Mouse (Mus musculus) v-Abl transformed pro-B cells (cell line): ENCODE data around the gene Pecr.

Experiments
- in situ Hi-C, 2 experiments: fragments of 400-800 bp; cut with MboI; formaldehyde crosslinking; loops; one replicate each; pipeline ENCODE4 v1.15.1; 2025; ENCODE audit not compliant: unreplicated experiment in 2 of 2

Pecr gene

GRCm38 (mm10) chr1:72283992-72284485 lies at the start of gene Pecr, which contains the start of gene Tmem169:
TSS of gene Pecr (minus strand) at chr1:72284314.
TSS of gene Tmem169 (plus strand) at chr1:72284369.
- in situ Hi-C loops = no loop called here

DNA sequence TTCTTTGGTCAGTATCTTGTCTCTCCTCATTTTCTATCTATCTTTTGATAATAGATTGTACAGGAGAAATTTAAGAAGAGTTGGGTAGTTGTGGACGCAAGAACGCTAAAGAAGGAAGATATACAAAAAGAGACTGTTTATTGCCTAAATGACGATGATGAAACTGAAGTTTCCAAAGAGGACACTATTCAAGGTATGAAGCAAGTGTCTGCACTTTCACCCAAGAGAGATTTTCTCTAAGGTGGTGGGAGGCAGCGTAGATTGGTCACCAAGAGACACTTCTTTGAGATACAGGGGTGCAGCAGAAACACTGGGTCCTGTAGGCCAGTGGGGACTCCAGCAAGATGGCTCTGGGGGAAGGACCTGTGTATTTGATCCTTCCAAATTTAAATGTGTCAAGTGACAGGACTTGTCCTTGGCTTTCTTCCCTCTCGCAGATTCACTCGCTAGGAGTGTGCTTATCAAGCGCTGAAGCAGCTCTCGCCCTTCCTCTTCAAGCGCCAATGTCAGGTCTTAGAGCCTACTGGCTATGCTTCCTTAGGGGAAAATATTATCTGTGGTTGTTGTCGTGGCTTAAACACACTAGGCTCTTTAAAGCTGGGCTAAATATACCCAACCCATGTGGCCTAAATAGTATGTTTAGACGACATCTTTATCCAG lies 42.2 kb upstream of the Pecr start:
- in situ Hi-C loops = no loop called here

GRCm38 (mm10) chr1:72323248-72323647 lies 39.1 kb upstream of the Pecr start:
- in situ Hi-C loops = loop anchor here in 1 of 2 experiments (25.0 kb wide), 1 partner anchor 1489 kb away; no protein-coding TSS in a partner anchor

- in situ Hi-C loops = loop anchor here in 1 of 2 experiments (25.0 kb wide), 1 partner anchor 1492 kb away; no protein-coding TSS in a partner anchor
Observed at GRCm38 (mm10) chr1:72320759-72321158, 36.6 kb upstream of the Pecr start.

DNA sequence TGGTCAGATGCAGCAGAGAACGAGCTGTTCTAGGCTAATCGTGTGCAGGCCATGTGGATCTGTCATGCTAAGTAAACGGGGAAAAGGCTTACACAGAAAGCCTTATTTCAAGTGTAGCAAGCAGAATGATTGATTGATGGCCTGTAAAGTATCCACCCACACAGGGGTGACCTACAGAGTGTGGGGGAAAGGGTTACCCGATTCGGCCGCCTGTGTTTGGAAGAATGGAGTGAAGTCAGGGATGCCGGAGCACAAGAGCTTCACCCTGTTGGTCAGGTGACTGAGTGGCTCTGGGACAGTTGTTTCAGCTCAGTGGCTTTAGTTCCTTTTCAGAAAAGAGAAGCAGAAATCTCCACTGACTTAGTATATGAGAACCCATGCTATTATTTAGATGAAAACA lies 32.8 kb upstream of the Pecr start:
- in situ Hi-C loops = loop anchor here (5.0 to 25.0 kb wide), 4 partner anchors 260 to 1495 kb away; partner anchors contain the start of gene Rpl37a (in 1 of the 2)

GRCm38 (mm10) chr1:72316409-72316808 lies 32.3 kb upstream of the Pecr start:
- in situ Hi-C loops = loop anchor here (5.0 to 25.0 kb wide), 4 partner anchors 261 to 1496 kb away; partner anchors contain the start of gene Rpl37a (in 1 of the 2)

DNA sequence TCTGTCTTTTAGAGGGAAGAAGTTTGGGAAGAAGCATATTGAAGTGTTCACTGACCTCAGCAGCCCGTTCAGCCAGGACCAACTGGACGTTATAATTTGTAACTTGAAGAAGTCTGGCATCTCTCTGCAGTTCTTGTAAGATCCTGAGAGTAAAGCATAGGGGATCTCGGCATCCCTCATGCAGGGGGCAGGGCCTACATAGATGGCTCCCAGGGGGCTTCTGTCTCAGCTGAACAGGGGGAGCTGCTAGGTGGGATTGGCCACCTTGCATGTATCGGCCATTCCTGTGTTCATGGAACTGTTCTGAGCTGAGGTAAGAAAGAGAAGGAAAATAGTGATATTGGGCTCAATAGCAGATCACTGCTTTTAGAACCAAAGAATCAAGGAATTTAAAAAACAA lies 31.3 kb upstream of the Pecr start:
- in situ Hi-C loops = loop anchor here (5.0 to 25.0 kb wide), 4 partner anchors 262 to 1497 kb away; partner anchors contain the start of gene Rpl37a (in 1 of the 2)

DNA sequence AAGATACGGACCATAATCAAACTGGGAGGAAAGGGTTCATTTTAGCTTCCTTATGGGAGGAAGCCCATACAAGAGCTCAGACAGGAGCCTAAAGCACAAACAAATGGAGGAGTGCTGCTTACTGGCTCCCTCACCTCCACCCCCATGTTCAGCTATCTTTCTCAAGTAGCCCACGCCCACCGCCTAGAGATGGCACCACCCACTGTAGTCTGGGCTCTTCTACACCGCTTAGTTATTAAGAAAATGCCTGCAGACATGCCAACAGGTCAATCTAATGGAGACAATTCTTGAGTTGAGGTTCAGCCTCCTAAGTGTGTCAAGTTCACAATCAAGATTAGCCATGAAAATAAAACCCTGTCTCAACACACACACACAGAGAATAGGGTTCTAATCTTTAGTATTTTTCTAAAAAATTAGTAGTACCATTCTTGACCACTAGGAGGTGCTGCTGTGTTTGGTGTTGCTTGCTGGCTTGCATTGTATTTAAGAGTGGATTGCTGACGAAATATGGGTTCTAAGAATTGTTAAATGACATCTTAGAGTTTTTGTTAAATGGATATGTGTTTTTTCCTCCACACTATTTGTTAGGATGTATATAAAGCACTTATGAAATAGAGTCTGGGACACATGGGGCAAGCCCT lies 29.4 kb upstream of the Pecr start:
- in situ Hi-C loops = loop anchor here (10.0 to 25.0 kb wide), 2 partner anchors 401 to 1499 kb away; partner anchors contain the start of gene Rpl37a (in 1 of the 2)

DNA sequence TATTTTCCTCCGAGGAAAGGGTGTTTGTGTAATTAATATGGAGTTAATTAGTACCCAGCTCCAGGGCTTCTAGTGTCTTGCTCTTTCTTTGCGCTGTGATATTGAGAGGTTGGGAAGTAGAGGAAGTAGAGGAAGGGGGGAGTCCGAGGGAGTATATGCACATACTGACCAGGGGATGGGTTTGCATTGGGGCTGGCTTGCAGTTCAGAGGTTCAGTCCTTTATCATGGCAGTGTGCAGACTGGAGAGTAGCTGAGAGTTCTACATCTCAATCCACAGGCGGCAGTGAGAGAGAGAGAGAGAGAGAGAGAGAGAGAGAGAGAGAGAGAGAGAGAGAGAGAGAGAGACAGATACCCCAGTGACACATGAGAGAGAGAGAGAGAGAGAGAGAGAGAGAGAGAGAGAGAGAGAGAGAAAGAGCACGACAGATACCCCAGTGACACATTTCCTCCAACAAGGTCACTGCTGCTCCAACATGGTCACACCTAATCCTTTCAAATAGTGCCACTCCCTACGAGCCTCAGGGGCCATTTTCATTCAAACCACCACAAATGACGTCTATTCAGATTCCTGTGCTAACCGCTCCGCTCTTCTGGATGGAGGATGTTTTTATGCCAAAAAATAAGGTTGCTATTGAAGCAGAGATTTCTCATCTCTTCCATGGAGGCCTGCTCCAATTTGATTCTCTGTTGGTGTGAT lies 28.7 kb upstream of the Pecr start:
- in situ Hi-C loops = loop anchor here (10.0 to 25.0 kb wide), 2 partner anchors 402 to 1499 kb away; partner anchors contain the start of gene Rpl37a (in 1 of the 2)

DNA sequence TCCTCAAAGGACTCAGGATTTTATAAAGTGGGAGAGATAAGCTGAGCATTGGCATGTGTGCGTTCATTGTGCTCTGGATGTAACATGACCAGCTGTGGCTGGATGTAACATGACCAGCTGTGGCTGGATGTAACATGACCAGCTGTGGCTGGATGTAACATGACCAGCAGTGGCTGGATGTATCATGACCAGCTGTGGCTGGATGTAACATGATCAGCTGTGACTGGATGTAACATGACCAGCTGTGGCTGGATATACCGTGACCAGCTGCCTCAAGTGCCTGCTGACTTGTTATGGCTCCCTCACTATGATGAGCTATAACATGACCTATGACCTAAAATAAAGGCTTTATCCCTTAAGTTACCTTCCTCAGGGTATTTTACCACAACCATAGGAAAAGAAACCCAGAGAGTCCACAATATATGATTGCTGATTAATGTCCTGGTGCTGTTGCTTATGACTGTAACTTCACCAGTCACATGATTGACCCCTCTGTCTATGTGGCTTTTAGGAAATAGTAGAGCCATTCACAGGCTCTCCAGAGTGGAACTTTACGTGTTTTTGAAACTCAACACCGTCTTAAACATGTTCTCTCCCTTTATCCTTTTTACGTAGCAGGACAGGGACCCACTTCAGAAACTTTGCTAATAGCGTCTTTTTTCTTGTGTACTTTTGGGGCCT lies 25.8 kb upstream of the Pecr start:
- in situ Hi-C loops = loop anchor here (5.0 to 25.0 kb wide), 7 partner anchors 88 to 1502 kb away; partner anchors contain the start of genes Rpl37a (in 2 of the 2) and Smarcal1 (in 1 of the 2)

- in situ Hi-C loops = loop anchor here (5.0 to 25.0 kb wide), 6 partner anchors 87 to 1503 kb away; partner anchors contain the start of genes Rpl37a (in 1 of the 2) and Smarcal1 (in 1 of the 2)
Observed at GRCm38 (mm10) chr1:72308919-72309318, 24.8 kb upstream of the Pecr start.

DNA sequence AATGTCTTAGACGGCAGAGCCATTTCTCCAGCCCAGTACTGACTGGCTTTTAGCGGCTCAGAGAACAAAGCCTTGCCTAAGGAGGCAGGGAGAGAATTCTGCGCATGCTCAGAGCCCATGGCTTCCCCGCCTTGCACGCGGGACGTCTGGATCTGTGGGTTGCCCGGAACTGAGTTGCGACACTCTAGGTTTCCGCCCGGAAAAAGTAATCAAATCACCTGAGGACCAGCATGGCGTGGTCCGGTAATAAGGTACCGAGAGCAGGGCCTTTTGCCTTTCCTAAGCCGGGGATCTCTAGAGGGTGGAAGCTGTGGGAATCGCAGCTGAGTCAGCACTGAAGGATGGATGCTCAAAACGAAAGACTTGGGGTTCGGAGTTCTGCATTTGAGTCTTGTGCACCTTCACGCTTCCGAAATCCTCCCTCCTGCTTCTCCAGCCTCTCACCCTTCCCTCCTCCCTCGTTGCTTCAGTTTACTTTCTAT lies 23.2 kb upstream of the Pecr start, which contains the start of gene Xrcc5:
TSS of gene Xrcc5 (plus strand) at position 105 of the 482 bp plus-strand sequence.
- in situ Hi-C loops = loop anchor here (5.0 to 25.0 kb wide), 6 partner anchors 85 to 1505 kb away; partner anchors contain the start of genes Rpl37a (in 1 of the 2) and Smarcal1 (in 1 of the 2)

GRCm38 (mm10) chr1:72306679-72307181 lies 22.6 kb upstream of the Pecr start:
- in situ Hi-C loops = loop anchor here (5.0 to 25.0 kb wide), 6 partner anchors 84 to 1506 kb away; partner anchors contain the start of genes Rpl37a (in 1 of the 2) and Smarcal1 (in 1 of the 2)

DNA sequence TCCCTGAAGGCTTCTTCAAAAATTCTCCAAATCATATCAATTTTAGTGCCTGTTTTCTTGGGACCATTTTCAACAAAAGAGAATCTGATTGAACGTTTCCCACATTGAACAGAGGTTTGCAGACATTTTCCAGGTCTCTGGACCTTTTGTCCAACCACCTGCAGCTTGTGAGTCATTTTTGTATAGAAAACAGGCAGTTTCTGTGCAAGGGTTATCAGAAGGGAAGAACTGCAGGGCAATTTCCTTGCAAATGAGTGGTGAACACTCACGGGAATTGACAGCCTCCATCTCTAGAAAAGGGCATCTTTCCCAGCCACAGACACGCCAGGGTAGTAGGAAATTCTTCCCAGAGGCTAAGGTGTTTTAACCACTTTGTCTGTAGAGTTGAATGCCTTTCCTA lies 22.1 kb upstream of the Pecr start:
- in situ Hi-C loops = loop anchor here (5.0 to 25.0 kb wide), 6 partner anchors 84 to 1506 kb away; partner anchors contain the start of genes Rpl37a (in 1 of the 2) and Smarcal1 (in 1 of the 2)

DNA sequence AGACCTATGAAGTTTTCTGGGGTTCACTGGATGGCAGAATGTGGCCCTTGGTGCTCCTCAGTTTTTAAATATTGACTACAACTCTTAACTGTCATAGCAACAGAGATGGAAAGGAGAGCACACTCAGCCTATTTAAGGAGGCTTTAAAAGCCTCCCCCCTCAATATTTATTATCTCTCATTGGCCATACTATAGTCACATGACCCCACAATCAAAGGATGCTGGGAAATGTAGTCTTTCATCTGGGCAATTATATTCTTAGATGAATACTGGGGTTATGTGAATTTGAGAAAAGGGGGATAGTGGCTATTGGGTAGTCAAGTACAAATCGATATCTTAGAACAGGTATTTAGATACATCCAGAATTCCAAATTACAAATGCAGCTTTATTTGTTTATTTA lies 17.7 kb upstream of the Pecr start:
- in situ Hi-C loops = loop anchor here in 1 of 2 experiments (25.0 kb wide), 1 partner anchor 1510 kb away; no protein-coding TSS in a partner anchor

DNA sequence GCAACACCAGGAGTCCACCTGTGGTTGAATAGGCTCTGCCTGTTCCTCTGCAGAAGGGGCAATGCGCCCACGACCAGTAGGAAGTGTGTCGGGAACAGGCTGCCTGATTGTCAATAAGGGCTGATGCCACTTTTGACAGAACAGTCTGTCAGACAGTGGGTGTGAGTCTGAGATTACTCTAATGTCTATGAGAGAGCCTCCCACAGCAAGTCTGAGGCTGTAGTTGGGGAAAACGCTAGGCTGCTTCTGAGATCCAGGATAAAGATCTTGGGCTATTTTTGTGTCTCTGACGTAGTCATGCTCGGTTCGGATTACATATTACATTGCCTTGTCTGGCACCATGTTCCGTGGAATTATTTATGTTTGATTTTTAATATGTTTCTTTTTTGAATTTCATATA lies 11.6 kb upstream of the Pecr start:
- in situ Hi-C loops = no loop called here

- in situ Hi-C loops = no loop called here
Observed at GRCm38 (mm10) chr1:72293869-72294663, 10.0 kb upstream of the Pecr start.

DNA sequence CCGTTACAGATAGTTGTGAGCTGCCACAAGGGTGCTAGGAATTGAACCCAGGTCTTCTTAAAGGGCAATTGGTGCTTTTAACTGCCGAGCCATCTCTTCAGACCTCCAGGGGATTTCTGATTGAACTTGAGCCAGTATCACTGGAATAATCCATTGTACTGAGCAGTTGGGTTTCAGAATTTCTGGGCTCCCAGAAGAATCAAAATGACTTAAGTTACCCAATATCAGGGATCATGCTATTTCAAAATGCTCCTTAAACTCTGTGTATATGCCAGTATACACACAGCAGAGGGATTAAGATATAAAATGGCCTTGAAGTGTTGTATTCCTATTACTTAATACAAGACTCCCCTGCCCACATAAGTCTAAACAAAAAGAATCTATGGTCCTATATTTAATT lies 7.8 kb upstream of the Pecr start:
- in situ Hi-C loops = no loop called here
